Mouse (Mus musculus): ENCODE results near the gene Atp6v0d1.
A peak's percentile ranks its signal among the peaks of the same experiment; 100 is the strongest.

The Atp6v0d1 gene

DNA sequence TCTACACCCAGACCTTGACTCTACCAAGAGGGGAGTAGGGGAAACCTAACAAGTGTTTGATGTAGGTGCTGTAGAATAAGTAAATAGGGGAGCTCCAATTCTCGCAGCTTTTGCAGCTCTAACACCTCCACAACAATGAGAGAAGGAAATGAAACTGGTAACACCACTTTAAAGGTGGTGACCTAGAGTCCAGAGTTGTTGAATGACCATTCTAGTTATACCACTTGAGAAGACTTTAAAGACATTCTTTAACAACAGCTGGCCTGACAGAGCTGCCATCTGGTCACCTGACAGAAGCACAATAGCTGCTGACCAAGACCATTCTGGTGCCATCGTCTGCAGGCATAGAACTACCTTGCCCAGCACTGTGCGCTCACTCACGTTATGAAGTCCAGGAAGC lies 26.9 kb downstream of the Atp6v0d1 start:
- no peak for DNase-seq (ENCODE audit: low spot score in 2 of 2)

DNA sequence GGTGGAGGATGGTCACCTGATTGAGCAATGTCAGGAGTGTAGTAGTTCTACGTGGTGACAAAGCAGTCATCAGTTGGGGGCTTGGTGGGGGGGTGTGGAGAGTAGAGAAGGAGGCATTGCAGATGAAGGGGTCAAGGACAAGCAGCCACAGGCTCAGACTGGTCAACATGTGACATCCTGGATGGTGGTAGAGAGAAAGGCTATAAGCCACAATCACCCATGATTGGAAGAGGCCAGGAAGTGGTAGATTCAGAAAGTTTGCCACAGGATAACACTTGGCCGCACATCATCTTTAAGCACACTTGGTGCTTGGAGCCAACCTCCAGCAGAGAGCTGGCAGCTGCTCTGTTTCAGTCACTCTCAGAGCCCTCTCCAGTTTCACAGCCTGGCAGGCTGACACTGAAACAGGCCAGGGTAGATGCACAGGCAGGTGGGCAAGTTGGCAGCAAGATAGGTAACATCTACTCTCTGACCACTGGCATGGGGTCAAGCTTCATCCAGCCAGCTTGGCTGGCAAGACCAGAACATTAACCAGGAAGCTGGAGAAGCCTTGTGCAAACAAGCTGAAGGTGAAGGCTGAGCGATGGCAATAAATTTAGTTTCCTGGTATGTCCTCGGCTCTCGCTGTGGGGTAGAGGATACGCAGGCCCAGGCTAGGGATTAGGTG lies 28.7 kb downstream of the Atp6v0d1 start:
- DNase-seq (ENCODE audit: low spot score in 2 of 2), result no peak

DNA sequence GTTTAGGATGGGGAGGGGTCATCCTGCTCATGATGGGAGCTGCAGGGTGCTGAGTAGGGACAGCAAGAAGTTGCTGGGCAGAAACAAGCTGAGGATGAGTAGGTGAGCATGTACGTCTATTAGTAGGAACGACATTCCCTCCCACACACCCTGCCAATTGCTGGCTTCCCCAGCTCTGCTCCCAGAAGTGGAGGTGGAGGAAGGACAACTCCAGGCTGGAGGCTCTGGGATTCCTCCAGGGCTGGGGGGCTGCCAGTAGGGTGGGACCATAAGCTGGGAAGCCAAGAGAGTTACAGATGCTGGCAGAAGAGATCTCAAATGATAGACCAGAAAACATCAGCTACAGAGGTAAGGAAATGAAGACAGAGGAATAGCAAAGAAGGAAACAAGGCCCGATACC lies 29.3 kb downstream of the Atp6v0d1 start:
- DNase-seq (ENCODE audit: low spot score in 2 of 2), result peak; percentile 33 to 47

DNA sequence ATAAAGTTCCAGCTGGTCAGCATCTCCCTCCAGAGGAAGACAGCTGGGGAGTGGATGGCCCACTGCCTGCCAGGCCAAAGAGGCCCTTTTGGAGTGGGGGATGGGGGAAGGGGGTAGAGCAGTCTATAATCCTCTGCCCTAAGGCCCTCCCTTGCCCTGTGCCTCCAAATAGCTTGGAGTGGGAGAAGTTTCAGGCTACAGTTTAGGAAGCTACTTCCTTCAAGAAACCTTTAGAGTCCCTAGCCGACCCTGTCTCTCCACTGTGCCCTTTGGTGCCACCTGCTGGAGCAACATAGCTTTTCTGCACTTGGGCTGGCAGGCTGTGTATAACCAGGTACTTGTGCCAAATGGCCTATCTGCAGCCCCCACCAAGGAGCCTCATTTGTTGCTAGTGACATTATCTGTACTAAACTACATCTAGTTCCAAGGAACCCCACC lies 31.9 kb downstream of the Atp6v0d1 start:
- peak; percentile 42 to 52 for DNase-seq (ENCODE audit: low spot score in 2 of 2)

DNA sequence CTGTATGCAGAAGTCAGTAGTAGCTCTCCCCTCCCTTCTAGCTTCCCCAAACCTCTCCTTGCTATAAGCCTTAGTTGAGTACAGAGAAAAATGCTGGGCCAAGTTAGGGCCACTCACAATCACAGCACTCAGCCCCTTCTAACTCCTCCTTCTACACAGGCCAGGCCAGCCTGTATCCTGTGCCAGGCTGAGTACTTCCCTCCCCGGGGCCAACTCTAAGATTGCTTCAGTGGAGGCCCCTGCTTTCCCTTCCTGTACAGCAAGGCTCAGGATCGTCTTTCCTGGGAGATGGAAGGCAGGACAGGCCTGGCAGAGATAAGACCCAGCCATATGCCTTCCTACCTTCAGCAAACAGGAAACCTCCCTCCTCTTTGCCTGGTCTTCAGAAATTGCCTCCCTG lies 32.4 kb downstream of the Atp6v0d1 start:
- no peak for DNase-seq (ENCODE audit: low spot score in 2 of 2)

DNA sequence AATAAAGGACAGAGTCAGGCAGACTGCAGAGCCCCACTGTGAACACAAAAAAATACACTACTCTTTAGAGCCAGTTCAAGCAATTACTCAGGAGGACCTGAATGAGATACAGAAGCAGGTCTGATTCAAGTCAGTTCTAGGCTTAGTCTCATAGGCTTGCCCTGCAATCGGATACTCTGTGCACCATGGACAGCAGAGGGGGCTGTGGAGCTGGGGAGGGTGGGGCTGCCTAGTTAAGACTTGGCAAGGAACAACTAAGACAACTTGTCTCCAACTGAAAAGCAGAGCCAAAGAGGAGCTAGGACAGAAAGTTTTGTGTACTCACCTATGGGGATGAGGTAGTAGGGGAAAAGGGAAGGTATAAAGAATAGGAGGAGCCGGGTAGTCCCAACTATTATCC lies 34.1 kb downstream of the Atp6v0d1 start:
- DNase-seq (ENCODE audit: low spot score in 2 of 2), result no peak

DNA sequence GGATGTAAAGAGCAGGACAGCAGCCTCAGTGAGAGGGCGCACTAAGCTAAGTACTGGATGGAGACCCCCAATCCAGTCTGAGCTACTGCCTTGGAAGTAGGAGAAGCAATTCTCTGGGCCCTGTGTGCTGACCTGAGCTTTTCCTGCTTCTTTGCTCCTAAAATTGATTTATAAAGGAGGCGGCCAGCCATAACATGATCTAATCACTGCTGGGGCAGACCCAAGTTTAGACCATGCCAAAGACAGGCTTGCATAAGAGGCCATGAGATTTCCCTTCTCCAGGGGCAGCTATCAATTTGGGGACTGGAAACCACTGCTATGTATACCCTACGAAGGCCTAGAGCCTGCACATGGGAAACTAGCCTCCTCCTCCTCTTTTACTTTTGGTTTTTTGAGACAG lies 36.6 kb downstream of the Atp6v0d1 start:
- DNase-seq (ENCODE audit: low spot score in 2 of 2), result no peak

DNA sequence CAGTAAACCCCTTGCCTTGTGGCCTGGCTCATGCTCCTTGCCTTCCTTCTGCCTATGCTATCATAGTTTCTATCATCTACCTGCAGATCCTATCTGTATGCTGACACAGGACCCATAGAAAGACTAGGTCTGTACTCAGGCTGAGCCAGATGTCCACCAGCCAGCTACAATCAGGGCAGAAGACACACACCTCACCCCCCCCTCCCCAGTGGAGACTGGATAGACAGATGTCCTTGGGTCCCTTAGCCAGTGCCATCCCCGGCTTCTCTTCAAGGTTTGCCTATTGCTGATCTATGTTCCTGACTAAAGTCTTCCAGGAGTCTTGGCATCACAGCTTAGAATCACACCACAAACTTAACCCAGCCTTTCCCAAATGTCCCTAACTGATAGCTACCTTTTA lies 37.6 kb downstream of the Atp6v0d1 start:
- no peak for DNase-seq (ENCODE audit: low spot score in 2 of 2)

DNA sequence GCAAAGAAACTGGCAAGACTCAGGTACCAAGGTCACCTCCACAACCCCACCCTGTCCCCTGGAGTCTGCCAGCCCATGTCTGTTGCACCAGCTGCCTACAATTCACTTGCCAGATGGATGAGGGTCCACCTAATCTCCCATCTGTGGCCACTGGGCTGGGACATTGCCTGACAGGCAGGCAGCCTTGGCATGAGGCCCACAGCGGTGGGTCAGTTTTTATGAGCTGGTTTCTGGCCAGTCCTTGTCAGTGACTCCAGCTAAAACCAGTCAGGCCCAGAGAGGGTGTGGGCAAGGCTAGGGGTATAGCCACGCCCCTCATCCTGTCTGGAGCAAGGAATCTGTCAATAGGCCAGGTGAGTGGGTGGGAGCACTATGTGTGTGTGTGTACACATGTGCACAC lies 38.7 kb downstream of the Atp6v0d1 start:
- DNase-seq (ENCODE audit: low spot score in 2 of 2), result no peak

DNA sequence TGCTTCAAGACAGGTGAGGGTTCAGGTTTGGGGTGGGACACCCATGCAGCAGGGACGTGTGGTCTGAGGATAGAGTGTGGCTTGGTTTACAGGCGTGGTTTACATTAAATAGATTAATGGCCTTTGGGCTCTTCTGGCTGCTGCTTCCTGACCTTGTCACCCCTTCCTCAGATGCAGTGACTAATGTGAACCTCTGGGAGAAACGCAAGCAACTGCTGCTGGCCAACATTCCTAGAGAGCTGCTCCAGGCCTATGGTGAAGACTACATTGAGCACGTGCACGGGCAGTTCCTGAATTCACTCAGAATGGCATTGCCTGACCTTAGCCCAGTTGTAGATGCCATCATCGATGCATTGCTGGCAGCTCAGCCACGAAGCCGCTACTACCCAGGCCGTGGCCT lies 43.0 kb downstream of the Atp6v0d1 start:
- DNase-seq (ENCODE audit: low spot score in 2 of 2), result no peak

DNA sequence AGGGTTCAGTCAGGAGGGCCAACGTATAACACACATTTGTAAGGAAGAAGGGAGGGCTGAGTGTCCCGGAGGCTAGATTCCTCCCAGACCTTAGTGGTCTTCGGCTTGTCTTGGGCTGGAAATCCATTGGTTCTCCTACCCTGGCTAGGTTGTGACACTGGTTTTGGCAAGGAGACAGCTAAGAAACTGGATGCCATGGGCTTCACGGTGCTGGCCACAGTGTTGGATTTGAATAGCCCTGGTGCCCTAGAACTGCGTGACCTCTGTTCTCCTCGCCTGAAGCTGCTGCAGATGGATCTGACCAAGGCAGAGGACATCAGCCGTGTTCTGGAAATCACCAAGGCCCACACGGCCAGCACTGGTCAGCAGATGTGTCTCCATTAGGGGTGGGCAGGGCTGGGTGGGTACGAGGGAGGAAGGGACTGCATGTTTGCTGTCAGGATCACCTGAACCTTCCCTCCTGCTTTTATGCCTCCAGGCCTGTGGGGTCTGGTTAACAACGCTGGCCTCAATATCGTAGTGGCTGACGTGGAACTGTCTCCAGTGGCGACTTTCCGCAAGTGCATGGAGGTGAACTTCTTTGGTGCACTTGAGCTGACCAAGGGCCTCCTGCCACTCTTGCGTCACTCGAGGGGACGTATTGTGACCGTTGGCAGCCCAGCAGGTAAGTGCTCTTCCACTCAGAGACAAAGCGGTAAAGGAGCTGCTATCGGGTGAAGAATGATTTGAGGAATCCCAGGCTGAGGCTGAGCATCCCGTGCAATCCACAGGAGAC lies 43.7 kb downstream of the Atp6v0d1 start:
- DNase-seq (ENCODE audit: low spot score in 2 of 2), result no peak

DNA sequence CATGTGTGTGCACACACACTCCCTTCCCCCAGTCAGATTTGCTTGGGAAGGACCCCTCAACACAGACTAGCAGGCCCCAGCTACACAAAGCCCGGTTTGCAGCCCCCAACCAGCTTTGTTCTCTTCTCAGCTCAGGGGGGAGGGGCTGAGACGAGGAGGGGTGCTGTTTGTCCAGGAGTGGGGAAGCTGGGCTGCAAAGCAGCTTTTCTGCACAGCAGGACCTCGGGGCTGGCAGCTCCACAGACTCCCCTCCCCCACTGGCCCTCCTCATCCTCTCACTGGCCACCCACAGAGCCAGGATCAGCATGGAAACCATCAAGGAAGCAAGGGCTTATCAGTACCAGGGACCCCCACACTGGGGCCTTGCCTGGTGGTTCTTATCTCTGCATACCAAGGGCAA lies 44.8 kb downstream of the Atp6v0d1 start:
- DNase-seq (ENCODE audit: low spot score in 2 of 2), result no peak

DNA sequence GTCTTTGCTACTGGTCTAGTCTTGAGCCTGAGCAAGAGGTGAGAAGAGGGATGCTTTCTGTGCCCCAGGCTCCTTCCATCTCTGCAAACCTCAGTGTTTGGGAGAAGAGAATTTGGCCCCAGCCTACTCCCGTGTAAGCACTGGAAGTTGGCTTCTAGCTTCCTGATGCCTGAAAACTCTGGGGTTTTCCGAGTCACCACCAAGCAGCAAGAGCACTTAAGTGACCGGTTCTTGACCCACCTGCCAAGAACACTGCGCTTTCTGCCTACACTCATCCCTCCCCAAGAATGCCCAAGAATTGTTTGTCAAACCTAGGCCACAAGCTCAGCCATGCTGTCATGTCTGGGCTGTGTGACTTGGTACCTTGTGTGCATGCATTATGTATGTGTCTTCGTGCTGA lies 45.3 kb downstream of the Atp6v0d1 start:
- no peak for DNase-seq (ENCODE audit: low spot score in 2 of 2)

DNA sequence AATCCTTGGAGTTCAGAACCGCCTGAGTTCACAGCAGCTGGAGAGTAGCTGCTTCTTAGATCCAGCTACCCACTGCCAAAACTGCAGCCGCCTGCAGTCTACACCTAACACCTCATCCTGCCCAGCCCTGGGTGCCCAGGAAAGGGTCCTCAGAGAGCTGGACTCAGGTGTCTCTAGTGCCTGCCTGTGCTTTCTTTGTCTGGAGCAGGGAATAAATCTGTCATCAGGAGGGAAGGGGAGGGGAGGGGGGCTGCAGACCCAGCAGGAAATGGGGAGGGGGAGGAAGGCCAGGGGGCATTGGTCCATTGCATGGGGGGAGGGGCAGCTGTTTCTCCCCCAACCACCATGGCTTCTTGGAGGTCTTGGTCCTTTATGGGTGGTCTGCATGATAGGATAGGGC lies 46.3 kb downstream of the Atp6v0d1 start:
- no peak for DNase-seq (ENCODE audit: low spot score in 2 of 2)

DNA sequence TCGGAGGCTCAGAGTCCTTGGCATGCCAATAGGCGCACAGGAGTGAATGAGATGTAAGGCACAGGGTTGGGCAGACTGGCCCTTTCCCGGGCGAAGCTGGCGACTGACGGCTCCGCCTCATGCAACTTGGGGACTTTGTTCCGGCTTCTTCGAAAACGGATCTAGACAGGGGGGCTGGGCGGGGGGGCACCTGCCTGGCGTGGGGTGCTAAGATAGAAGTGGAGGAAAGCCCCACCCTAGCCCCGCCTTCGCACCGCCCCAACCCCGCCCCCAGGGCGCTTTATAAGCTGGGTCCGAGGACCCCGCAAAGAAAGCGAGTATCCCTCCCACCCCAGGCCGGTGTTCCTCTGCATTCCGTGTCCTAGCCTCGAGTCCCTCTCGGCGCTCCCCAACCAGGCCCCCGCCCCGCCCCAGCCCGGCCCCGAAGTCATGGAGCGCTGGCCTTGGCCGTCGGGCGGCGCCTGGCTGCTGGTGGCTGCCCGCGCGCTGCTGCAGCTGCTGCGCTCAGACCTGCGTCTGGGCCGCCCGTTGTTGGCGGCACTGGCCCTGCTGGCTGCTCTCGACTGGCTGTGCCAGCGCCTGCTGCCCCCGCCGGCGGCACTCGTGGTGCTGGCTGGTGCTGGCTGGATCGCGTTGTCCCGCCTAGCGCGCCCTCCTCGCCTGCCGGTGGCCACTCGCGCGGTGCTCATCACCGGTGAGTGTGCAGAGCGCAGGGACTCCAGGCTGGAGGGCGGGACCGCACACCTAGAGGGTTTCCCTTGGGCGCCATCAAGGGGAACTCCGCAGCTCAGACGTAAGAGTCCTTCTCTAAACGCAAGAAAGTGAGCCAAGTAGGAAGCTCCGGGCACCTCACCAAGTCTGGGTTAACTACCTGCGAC lies 47.2 kb downstream of the Atp6v0d1 start, which contains the start of gene Hsd11b2:
Gene Hsd11b2 (plus strand): TSS at position 320 of the 878 bp plus-strand sequence.
- DNase-seq (ENCODE audit: low spot score in 2 of 2), result peak; percentile 37 to 49

DNA sequence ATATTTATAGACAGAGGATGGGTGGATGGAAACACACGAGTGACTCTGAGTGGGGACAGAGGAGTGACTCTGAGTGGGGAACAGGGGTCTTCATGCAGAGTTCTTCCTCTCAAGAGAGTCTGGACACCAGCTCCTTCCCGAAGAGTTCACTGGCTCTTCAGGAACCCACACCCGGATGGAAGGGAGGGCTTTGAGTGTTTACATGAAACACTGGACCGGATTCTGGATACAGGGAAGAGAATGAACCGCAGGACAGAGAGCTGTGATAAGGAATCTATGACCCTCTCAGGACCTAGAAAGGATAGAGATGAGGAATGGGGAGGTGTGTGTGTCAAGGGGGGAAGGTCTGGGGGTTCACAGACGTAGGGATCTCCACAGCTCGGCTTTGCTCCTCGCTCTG lies 48.5 kb downstream of the Atp6v0d1 start:
- no peak for DNase-seq (ENCODE audit: low spot score in 2 of 2)

DNA sequence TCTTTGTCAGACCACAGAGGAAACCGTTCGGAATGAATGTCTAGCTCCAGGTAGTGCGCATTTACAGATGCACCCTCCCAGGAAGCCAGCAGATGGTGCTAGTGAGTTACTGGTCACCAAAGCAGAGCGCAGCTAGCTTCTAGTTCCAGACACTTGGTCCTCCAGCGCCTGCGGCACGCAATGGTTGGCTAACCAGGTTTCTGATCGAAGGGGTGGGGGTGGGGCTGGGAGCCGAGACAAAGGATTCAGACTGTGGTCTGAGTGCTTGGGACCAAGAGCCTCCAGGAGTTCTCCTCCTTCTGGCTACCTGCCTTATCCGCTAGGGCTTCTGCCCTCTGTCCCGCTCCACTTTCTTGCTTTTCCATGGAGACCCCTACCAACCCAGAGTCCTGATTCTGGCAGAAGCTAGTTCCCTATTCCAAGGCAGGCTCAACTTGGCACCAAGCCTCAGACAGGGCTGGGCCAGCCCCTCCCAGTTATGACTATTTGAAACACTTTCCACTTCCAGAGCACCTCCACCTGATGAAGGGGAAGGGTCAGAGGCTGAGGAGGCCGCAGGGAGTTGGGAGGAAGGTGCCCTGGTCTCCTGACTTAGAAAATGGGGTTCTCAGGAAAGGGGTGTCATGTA lies 49.7 kb downstream of the Atp6v0d1 start:
- peak; percentile 70 to 79 for DNase-seq (ENCODE audit: low spot score in 2 of 2)

DNA sequence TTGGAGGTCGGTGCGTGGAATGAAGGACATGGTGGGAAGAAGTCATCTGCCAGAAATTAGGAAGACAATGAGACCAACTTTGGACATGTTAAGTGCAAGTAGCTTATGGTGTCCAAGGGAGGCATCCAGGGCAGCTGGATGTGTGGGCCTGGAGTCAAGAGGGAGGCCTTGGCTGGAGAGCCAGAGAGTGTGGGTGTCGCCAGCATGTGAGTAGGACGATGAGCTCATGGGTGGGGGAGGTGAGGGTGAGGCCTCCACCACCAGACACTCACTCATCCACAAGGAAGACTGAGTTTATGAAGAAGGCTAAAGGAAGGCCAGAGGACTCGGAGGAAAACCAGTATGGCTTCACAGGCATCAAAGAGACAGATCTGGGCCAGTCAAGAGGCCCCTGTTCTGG lies 51.2 kb downstream of the Atp6v0d1 start:
- DNase-seq (ENCODE audit: low spot score in 2 of 2), result no peak

DNA sequence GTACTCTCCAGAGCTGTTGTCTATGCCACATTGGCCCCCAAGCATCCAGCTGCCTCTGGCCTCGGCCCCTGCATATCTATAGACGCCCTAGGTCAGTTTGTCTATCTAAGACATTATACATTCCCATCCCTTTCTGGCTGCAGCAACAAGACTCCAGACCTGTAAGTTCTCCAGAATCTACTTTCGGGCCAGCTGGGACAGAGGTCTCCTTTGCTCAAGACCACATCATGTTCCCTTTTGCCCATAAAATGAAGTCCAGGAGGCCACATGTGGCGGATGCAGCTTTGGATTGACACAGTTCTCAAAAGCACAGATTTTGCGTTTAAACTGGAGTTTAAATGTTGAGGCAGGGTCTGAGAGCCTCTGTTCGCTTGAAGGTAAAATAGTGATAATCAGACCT lies 51.7 kb downstream of the Atp6v0d1 start:
- no peak for DNase-seq (ENCODE audit: low spot score in 2 of 2)

DNA sequence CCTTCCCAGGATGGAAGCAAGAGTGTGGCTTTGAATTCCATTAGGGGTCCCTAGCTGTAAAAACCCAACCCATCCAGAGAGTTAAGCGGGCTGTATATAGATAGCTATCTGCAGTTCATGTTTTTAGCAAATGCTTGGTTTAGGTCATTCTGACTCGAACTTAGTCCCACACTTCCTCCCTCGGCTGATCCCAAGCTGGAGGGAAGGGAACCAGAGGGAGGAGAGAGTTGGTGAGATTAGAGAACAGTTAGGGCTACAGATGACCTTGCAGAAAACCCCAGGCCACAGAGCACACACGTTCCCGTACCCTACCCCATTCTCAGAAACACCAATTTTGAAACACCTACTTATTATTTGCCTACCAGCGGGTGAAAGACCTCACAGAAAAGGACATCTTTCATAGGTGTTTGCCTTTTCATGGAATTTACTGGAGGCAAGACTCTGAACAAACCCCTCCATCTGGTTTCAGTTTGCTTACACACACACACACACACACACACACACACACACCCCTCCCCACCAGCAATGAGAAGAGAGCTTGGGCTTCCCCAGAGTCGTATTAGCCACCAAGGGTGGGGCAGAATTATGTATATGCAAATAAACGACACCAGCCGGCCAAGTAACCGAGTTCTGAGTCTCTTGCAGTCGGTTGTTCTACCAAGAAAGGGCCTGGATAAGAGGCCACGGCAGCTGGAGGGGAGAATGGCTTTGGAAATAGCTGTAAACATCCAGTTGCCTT lies 55.7 kb downstream of the Atp6v0d1 start:
- no peak for DNase-seq (ENCODE audit: low spot score in 2 of 2)

DNA sequence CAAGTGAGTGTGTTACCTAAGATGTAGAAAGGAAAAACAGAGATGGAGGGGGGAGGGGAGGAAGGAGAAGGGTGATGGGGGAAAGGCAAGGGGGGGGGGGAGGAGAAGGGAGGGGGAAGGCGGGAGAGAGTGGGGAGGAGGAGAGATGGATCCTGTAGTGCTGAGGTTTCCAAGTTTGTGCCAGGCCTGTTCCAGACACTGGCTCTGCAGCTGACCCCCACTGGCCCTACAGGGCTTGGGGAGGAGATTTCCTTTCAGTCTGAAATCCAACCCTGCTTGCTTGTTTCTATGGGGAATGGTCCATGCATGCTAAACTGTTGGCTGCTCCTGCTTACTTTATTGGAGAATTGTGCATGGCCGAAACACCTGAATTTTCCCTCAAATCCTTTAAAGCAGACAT lies 57.1 kb downstream of the Atp6v0d1 start:
- no peak for DNase-seq (ENCODE audit: low spot score in 2 of 2)
